8 mouse cellular contexts compared by ENCODE assay signal in the genomic region with DNA sequence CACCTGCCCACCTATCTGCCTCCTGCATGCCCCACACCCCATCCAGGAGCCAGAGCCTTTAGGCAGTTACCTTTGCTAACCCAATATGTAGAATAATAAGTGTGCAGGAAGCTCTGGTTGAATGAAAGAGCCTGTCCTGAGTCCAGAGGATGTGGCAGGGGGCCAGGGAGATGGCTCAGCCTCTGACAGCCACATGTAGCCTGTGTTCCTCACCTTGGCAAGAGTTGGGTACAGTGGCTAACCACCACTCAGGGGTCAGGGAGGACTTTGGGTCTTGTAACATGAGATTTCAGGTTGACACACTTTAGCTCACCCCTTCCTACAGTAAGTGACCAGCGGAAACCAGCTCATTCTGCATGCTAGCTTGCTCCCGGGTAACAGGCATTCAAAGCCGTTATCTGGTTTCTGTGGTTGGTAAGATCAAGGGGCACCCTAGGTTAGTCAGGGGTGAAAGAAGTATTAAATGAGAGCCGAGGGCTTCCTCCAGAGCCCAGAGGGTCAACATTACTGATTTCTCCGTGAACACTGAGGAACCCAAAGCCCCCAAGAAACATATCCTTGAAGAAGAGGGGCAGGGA.
A peak's percentile ranks its signal among the peaks of the same experiment; 100 is the strongest.
DNase-seq lines count a peak whose midpoint lies in the region; ATAC-seq and TF ChIP-seq lines count a peak whose summit lies in the region.
"Had no signal": no experiment of that assay in that cellular context is flagged by ENCODE, and none has a peak within 500 bp of the region (broad histone marks: within the 10 kb centered on the region; RNA-seq: fewer than 3 reads in every experiment).

No protein-coding gene starts in this region.

- H3K36me3 ChIP-seq in kidney, embryonic 16.5 days (ENCODE audit: insufficient read depth, low read length), result no peaks in the 10 kb centered on the region
- no peaks in the 10 kb centered on the region for H3K36me3 ChIP-seq in kidney, adult 2 months (ENCODE audit: control insufficient read depth, insufficient read depth, low read length)
- H3K36me3 ChIP-seq in embryonic facial prominence, embryonic 10.5 days (replicated peaks), result no peaks in the 10 kb centered on the region
- no peaks in the 10 kb centered on the region for H3K36me3 ChIP-seq in limb, embryonic 12.5 days

- no peak for DNase-seq in kidney, adult 2 months
- DNase-seq in NIH3T3 (ENCODE audit: low read depth), result peak; percentile 15
- DNase-seq in embryonic facial prominence, embryonic 10.5 days (ENCODE audit: low spot score), result no peak
- no peak for DNase-seq in testis, postnatal 14 days (ENCODE audit: low spot score)
- DNase-seq in right cerebral cortex, postnatal 14 days, result no peak
- DNase-seq: cerebellum, adult 8-10 months had no signal

- no peak for TF ChIP-seq POLR2A in kidney, adult 2 months (IDR thresholded peaks at IDR 0.05; ENCODE audit: low read depth, low read length)

- H3K4me3 ChIP-seq in kidney, embryonic 16.5 days (ENCODE audit: low read length), result no peak overlapping the region
- no peak overlapping the region for H3K4me3 ChIP-seq in kidney, adult 2 months (ENCODE audit: insufficient read depth, low read depth, low read length)
- H3K4me3 ChIP-seq in embryonic facial prominence, embryonic 10.5 days, result no peak overlapping the region
- H3K4me3 ChIP-seq in limb, embryonic 12.5 days (replicated peaks), result no peak overlapping the region

- H3K9ac ChIP-seq in kidney, embryonic 16.5 days (replicated peaks; ENCODE audit: low read length), result no peak overlapping the region
- 0 out of 2 replicates have a peak overlapping the region, but pooled peaks have one; percentile 0 for H3K9ac ChIP-seq in limb, embryonic 12.5 days (replicated peaks)

- H3K27me3 ChIP-seq in kidney, embryonic 16.5 days (ENCODE audit: insufficient read depth, low read length), result no peaks in the 10 kb centered on the region
- H3K27me3 ChIP-seq in kidney, adult 2 months (replicated peaks; ENCODE audit: control insufficient read depth, insufficient read depth, low read length), result no peaks in the 10 kb centered on the region
- H3K27me3 ChIP-seq in embryonic facial prominence, embryonic 10.5 days (replicated peaks; ENCODE audit: low read depth, poor library complexity, severe bottlenecking), result no peaks in the 10 kb centered on the region
- H3K27me3 ChIP-seq in limb, embryonic 12.5 days, result no peaks in the 10 kb centered on the region

- no peak for TF ChIP-seq CTCF in kidney, adult 2 months (conservative IDR thresholded peaks at IDR 0.05; ENCODE audit: insufficient read depth, insufficient read length, low read depth, low read length)

- WGBS in kidney, embryonic 16.5 days, result 37% methylated on average over 5 of the region's 5 CpGs
- WGBS in kidney, adult 2 months, result 46% methylated on average over 5 of the region's 5 CpGs
- WGBS in embryonic facial prominence, embryonic 10.5 days, result 64% methylated on average over 5 of the region's 5 CpGs
- 69% methylated on average over 5 of the region's 5 CpGs for WGBS in limb, embryonic 12.5 days

- H3K4me2 ChIP-seq in kidney, embryonic 16.5 days (replicated peaks; ENCODE audit: low read depth, low read length), result no peak overlapping the region
- H3K4me2 ChIP-seq in limb, embryonic 12.5 days, result no peak overlapping the region

- peaks cover 30% of the 10 kb centered on the region for H3K4me1 ChIP-seq in kidney, embryonic 16.5 days (ENCODE audit: insufficient read depth, low read length)
- H3K4me1 ChIP-seq in kidney, adult 2 months (ENCODE audit: control insufficient read depth, insufficient read depth, low read length), result no peaks in the 10 kb centered on the region
- H3K4me1 ChIP-seq in embryonic facial prominence, embryonic 10.5 days, result peaks cover 48% of the 10 kb centered on the region
- peaks cover 29% of the 10 kb centered on the region for H3K4me1 ChIP-seq in limb, embryonic 12.5 days (replicated peaks)

- peak overlapping the region; percentile 89 for H3K27ac ChIP-seq in kidney, embryonic 16.5 days (ENCODE audit: low read length)
- no peak overlapping the region for H3K27ac ChIP-seq in kidney, adult 2 months (ENCODE audit: insufficient read depth, low read depth, low read length)
- H3K27ac ChIP-seq in embryonic facial prominence, embryonic 10.5 days (replicated peaks), result peak overlapping the region; percentile 48
- peak overlapping the region; percentile 50 for H3K27ac ChIP-seq in limb, embryonic 12.5 days

- peak; percentile 42 for ATAC-seq in kidney, embryonic 16.5 days (ENCODE audit: low FRiP score, low TSS enrichment)
- ATAC-seq in limb, embryonic 12.5 days (ENCODE audit: insufficient number of reproducible peaks, insufficient read depth, low FRiP score, low TSS enrichment, low read depth), result no peak

- no peaks in the 10 kb centered on the region for H3K9me3 ChIP-seq in kidney, embryonic 16.5 days (ENCODE audit: low read length)
- no peaks in the 10 kb centered on the region for H3K9me3 ChIP-seq in embryonic facial prominence, embryonic 10.5 days
- no peaks in the 10 kb centered on the region for H3K9me3 ChIP-seq in limb, embryonic 12.5 days
